Mouse (Mus musculus): ENCODE measurements around the gene Actr5.

DNA sequence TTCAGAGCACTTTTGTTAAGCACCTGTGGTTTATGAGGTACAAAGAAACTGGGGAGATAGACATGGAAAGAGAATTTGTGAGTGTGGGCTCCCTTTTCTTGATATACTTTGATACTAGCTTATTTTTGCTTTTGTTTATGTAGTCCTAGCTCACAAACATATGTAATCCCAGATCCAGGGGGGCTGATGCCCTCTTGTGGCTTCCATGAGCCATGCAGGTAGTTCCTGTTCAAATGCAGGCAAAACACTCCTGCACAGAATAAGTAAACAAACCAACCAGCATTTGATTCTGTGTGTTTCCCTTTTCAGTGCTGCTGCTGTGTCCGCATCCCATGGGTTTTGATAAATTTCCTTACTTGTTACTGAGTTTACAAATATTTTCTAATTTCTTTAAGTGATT, 4.7 kb downstream of the Actr5 start:
- no peak for TF ChIP-seq POLR2A (IDR thresholded peaks at IDR 0.05; ENCODE audit: borderline replicate concordance, extremely low read depth, insufficient read depth, insufficient read length, poor library complexity, severe bottlenecking)
- TF ChIP-seq CTCF (IDR thresholded peaks at IDR 0.05; ENCODE audit: borderline replicate concordance, extremely low read depth, insufficient read depth, insufficient read length): peak; percentile 81; the same call in 1 of the 2 replicates
